Mouse (Mus musculus) C2C12 (cell line): ENCODE data around the gene Gatm. TPM values are rescaled to one million over a fixed set of nuclear protein-coding genes. Genes with fewer than 3 reads are reported as not detected.

Experiments
- H3K27me3 ChIP-seq: one replicate; pipeline ENCODE4 v1.6.1; 2011; ENCODE audit not compliant: control insufficient read depth, insufficient read depth, insufficient read length
- H3K36me3 ChIP-seq: one replicate; pipeline ENCODE4 v1.6.1; 2011; ENCODE audit not compliant: control insufficient read depth, insufficient read depth
- H3K4me3 ChIP-seq: one replicate; pipeline ENCODE4 v1.5.1; 2011; ENCODE audit warnings: mild to moderate bottlenecking, control low read depth; ENCODE audit not compliant: poor library complexity, insufficient read depth, severe bottlenecking
- H3K79me2 ChIP-seq: one replicate; pipeline ENCODE4 v1.6.1; 2011; ENCODE audit not compliant: control insufficient read depth, insufficient read depth
- H3K79me3 ChIP-seq: one replicate; pipeline ENCODE4 v1.6.1; 2011; ENCODE audit warnings: low read depth, control low read depth
- H3ac ChIP-seq: one replicate; pipeline ENCODE3; 2011; ENCODE audit warnings: low read depth; ENCODE audit not compliant: control insufficient read depth, insufficient read length
- CEBPB ChIP-seq: IDR thresholded peaks from one replicate; pipeline ENCODE4 v1.6.1; 2011; ENCODE audit warnings: low read depth, mild to moderate bottlenecking, control low read depth, moderate library complexity
- CTCF ChIP-seq: IDR thresholded peaks from one replicate; pipeline ENCODE4 v1.5.1; 2011; ENCODE audit not compliant: control insufficient read depth, insufficient read depth, insufficient read length
- FOSL1 ChIP-seq: IDR thresholded peaks from one replicate; pipeline ENCODE4 v1.8.0; 2011; ENCODE audit warnings: mild to moderate bottlenecking, low read length; ENCODE audit not compliant: poor library complexity, insufficient read depth, severe bottlenecking
- USF1 ChIP-seq: IDR thresholded peaks from one replicate; pipeline ENCODE4 v1.6.1; 2011; ENCODE audit warnings: low read depth, mild to moderate bottlenecking, control low read depth, moderate library complexity
- microRNA-seq: library from miRNA; unstranded; fragments of <30 nt; microRNA quantifications from one replicate; pipeline ENCODE4, GENCODE M21; 2019; ENCODE audit warnings: borderline microRNAs expressed
- polyA plus RNA-seq: library from polyadenylated mRNA; unstranded; fragments of >200 nt; fragmentation: generic; extraction: Trizol; gene quantifications from one replicate; pipeline ENCODE4 v1.2.1, GENCODE M21; 2012; ENCODE audit warnings: missing spikeins

The Gatm gene
- polyA plus RNA-seq, 1 experiment = 24.7 TPM

DNA sequence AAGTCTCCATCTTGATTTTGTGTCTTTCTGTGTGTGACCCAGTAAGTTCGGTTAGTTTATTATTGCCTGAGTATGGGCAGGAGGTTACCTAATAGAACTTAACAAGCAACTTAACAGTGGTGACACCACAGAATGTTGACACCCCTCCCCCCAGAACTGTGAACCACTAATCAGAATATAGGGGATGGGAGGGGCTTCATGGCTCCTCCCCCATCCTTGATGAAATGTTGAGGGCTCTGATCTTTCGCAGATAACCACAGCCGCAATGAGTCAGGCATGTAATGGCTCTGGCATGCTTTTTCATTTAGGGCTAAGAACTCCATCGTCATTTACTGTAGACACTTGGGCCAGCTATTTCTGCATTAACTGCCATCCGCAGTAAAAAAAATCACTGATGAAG lies 49.9 kb downstream of the Gatm start:
- TF ChIP-seq FOSL1 (no peak), USF1 (no peak)
- Histone ChIP-seq H3ac (no peak overlapping the region), H3K27me3 (no peaks in the 10 kb centered on the region), H3K4me3 (no peak overlapping the region), H3K79me2 (no peaks in the 10 kb centered on the region), H3K79me3 (no peaks in the 10 kb centered on the region), H3K36me3 (no peaks in the 10 kb centered on the region)

DNA sequence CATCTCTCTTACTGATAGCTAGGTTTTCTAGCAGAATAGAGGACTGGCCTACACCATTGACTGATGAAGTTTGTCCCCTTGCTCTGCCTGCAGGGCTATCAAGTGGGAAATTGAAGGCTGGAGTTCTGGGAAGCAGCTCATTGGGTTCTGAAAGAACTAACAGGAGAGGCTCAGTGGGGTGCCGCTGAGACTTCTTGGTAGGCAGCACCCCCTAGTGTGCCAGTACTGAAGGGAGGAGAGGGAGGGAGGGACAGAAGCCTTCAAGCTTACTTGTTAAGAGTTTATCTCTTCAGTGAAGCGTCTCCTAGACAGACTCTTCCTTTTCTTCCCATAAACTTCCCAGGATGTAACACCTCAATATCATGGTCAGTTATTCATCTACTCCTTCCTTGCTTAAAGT lies 52.8 kb downstream of the Gatm start:
- H3K79me2 ChIP-seq = no peaks in the 10 kb centered on the region
- no peak for TF ChIP-seq CEBPB
- TF ChIP-seq CTCF = peak; percentile 13
- no peaks in the 10 kb centered on the region for H3K79me3 ChIP-seq
- no peak overlapping the region for H3ac ChIP-seq
- H3K36me3 ChIP-seq = no peaks in the 10 kb centered on the region
- H3K27me3 ChIP-seq = no peaks in the 10 kb centered on the region
- H3K4me3 ChIP-seq = no peak overlapping the region

Small RNA genes lying within 50 kb of the gene (microRNA-seq; reads per million reads assigned to microRNA genes)
- 32.7 reads per million, percentile 67 among the genes with 10 or more reads in this experiment for gene Mir147

Other genes starting within 250 kb of the Gatm start
- 38.7 TPM for gene Shf, start 242.1 kb downstream of the Gatm start, polyA plus RNA-seq
- 0.01 TPM for gene Slc28a2, start 184.8 kb downstream of the Gatm start, polyA plus RNA-seq
- gene Gm14085, start 126.4 kb downstream of the Gatm start, polyA plus RNA-seq = not detected
- 0.32 TPM for gene AA467197, start 25.7 kb upstream of the Gatm start, polyA plus RNA-seq
- 19.7 TPM for gene Slc30a4, start 91.4 kb upstream of the Gatm start, polyA plus RNA-seq
- 19.1 TPM for gene Bloc1s6, start 127.2 kb upstream of the Gatm start, polyA plus RNA-seq
- 5.3 TPM for gene Sqor, start 153.9 kb upstream of the Gatm start, polyA plus RNA-seq